Mouse (Mus musculus): ENCODE results near the gene Rora.

Rora gene

GRCm38 (mm10) chr9:68821388-68821787 lies 167.8 kb downstream of the Rora start:
- no peak overlapping the region for H3K4me3 ChIP-seq (replicated peaks; ENCODE audit: low read length)
- H3K27me3 ChIP-seq (ENCODE audit: insufficient read depth, low read length) = no peaks in the 10 kb centered on the region; the same call in 1 of the 2 replicates
- no peaks in the 10 kb centered on the region for H3K4me1 ChIP-seq (replicated peaks; ENCODE audit: low read depth, low read length)
- TF ChIP-seq CTCF (conservative IDR thresholded peaks at IDR 0.05; ENCODE audit: low read length) (no peak), POU5F1 (IDR thresholded peaks at IDR 0.05; ENCODE audit: borderline replicate concordance, low read length) (no peak), NANOG (IDR thresholded peaks at IDR 0.05; ENCODE audit: borderline replicate concordance, low read length) (no peak)
- H3K9me3 ChIP-seq (ENCODE audit: low read length) = no peaks in the 10 kb centered on the region
- no peaks in the 10 kb centered on the region for H3K36me3 ChIP-seq (ENCODE audit: insufficient read depth, low read length)

DNA sequence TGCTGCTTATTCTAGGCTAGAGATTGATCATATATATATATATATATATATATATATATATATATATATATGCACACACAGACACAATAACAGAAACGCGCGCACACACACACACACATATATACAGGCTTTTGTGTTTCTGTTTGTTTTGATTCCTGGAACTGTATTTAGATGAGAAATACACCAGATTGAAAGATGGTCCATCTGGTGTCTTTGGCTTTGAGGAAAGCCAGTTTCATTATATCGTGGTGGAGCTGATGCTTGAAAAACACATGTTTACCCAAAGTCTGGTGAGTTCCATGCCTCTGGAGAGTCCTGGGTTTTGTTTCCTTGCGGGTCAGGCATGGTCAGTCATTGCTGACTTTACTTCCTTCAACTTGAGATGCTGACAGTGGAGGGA lies 169.7 kb downstream of the Rora start:
- Histone ChIP-seq H3K36me3 (ENCODE audit: insufficient read depth, low read length) (no peaks in the 10 kb centered on the region), H3K4me1 (replicated peaks; ENCODE audit: low read depth, low read length) (no peaks in the 10 kb centered on the region), H3K27me3 (ENCODE audit: insufficient read depth, low read length) (no peaks in the 10 kb centered on the region), H3K9me3 (ENCODE audit: low read length) (no peaks in the 10 kb centered on the region), H3K4me3 (replicated peaks; ENCODE audit: low read length) (no peak overlapping the region)
- no peak for TF ChIP-seq CTCF (conservative IDR thresholded peaks at IDR 0.05; ENCODE audit: low read length)
- no peak for TF ChIP-seq POU5F1 (IDR thresholded peaks at IDR 0.05; ENCODE audit: borderline replicate concordance, low read length)
- no peak for TF ChIP-seq NANOG (IDR thresholded peaks at IDR 0.05; ENCODE audit: borderline replicate concordance, low read length)

- Histone ChIP-seq H3K4me1 (replicated peaks; ENCODE audit: low read depth, low read length) (no peaks in the 10 kb centered on the region), H3K36me3 (ENCODE audit: insufficient read depth, low read length) (no peaks in the 10 kb centered on the region), H3K27me3 (ENCODE audit: insufficient read depth, low read length) (no peaks in the 10 kb centered on the region), H3K9me3 (ENCODE audit: low read length) (no peaks in the 10 kb centered on the region), H3K4me3 (replicated peaks; ENCODE audit: low read length) (no peak overlapping the region)
- TF ChIP-seq CTCF (conservative IDR thresholded peaks at IDR 0.05; ENCODE audit: low read length) = no peak
Measured at GRCm38 (mm10) chr9:68825107-68825506, 171.5 kb downstream of the Rora start.

GRCm38 (mm10) chr9:68825841-68826240 lies 172.3 kb downstream of the Rora start:
- Histone ChIP-seq H3K4me3 (replicated peaks; ENCODE audit: low read length) (no peak overlapping the region), H3K27me3 (ENCODE audit: insufficient read depth, low read length) (no peaks in the 10 kb centered on the region), H3K9me3 (ENCODE audit: low read length) (no peaks in the 10 kb centered on the region), H3K4me1 (replicated peaks; ENCODE audit: low read depth, low read length) (no peaks in the 10 kb centered on the region), H3K36me3 (ENCODE audit: insufficient read depth, low read length) (no peaks in the 10 kb centered on the region)
- no peak for TF ChIP-seq CTCF (conservative IDR thresholded peaks at IDR 0.05; ENCODE audit: low read length)
- no peak for TF ChIP-seq NANOG (IDR thresholded peaks at IDR 0.05; ENCODE audit: borderline replicate concordance, low read length)
- no peak for TF ChIP-seq POU5F1 (IDR thresholded peaks at IDR 0.05; ENCODE audit: borderline replicate concordance, low read length)

DNA sequence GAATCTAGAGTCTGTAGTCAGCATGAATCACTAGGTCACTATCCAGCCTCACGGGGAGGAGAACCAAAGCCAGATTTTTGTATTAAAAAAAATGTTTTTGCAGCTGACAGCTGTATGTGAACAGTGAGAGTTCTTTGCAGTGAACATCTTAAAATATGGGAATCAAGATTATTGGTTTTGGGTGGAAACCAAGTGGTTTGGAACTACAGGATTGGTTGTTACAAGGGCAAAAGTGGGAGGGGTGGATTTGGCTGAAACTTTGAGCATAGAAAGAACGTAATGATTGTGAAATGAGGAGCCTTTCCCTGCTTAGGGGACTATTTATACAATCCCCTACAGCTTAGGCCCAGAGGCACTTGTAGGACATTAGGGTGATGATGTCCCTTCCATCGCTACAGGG lies 173.9 kb downstream of the Rora start:
- H3K9me3 ChIP-seq (ENCODE audit: low read length) = no peaks in the 10 kb centered on the region
- 0 out of 2 replicates have a peak, but pooled peaks cover under 1% of the 10 kb centered on the region for H3K4me1 ChIP-seq (replicated peaks; ENCODE audit: low read depth, low read length)
- H3K4me3 ChIP-seq (replicated peaks; ENCODE audit: low read length) = no peak overlapping the region
- TF ChIP-seq CTCF (conservative IDR thresholded peaks at IDR 0.05; ENCODE audit: low read length) (no peak), POU5F1 (IDR thresholded peaks at IDR 0.05; ENCODE audit: borderline replicate concordance, low read length) (no peak), NANOG (IDR thresholded peaks at IDR 0.05; ENCODE audit: borderline replicate concordance, low read length) (no peak)
- no peaks in the 10 kb centered on the region for H3K27me3 ChIP-seq (ENCODE audit: insufficient read depth, low read length)
- H3K36me3 ChIP-seq (ENCODE audit: insufficient read depth, low read length) = no peaks in the 10 kb centered on the region

DNA sequence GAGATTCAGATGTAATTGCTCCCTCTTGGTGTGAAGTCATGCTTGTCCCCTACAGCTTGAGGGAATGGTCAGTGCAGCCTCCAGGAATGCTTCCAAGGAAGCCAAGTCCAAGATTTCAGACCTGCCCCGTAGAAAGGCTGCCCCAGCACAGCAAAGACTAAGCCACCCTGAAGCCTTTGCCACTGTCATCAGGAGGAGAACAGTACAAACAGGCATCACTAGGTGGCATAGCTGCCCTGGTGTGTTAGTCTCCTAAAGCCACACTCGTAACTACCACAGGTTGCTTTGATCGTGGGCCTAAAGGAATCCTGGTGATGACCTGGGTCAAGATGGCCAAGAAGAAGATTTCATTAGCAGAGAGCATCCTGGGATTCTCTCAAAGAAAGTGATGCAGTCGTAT lies 176.3 kb downstream of the Rora start:
- TF ChIP-seq NANOG (IDR thresholded peaks at IDR 0.05; ENCODE audit: borderline replicate concordance, low read length) = no peak
- no peak for TF ChIP-seq POU5F1 (IDR thresholded peaks at IDR 0.05; ENCODE audit: borderline replicate concordance, low read length)
- no peak for TF ChIP-seq CTCF (conservative IDR thresholded peaks at IDR 0.05; ENCODE audit: low read length)
- Histone ChIP-seq H3K9me3 (ENCODE audit: low read length) (no peaks in the 10 kb centered on the region), H3K36me3 (ENCODE audit: insufficient read depth, low read length) (no peaks in the 10 kb centered on the region), H3K27me3 (ENCODE audit: insufficient read depth, low read length) (no peaks in the 10 kb centered on the region), H3K4me3 (replicated peaks; ENCODE audit: low read length) (no peak overlapping the region), H3K4me1 (replicated peaks; ENCODE audit: low read depth, low read length) (0 out of 2 replicates have a peak, but pooled peaks cover 4% of the 10 kb centered on the region)

DNA sequence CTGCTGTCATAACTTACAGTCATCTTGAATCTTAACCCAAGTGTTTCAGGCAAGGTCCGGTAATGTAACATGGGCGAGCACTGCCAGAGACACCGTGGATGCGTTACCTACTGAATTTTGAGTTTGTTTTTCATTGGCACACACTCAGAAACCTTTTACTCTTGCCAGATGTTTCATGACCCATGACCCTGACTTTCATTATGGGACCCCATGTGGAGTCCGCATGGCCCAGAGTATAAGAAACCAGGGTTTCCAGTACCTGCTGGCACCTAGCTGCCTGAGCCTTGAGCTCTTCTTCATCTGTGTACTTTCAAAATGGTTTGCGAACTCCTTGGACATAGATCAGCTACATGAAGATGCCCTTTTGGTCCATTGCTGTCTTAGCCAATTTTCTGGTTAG lies 179.7 kb downstream of the Rora start:
- no peaks in the 10 kb centered on the region for H3K27me3 ChIP-seq (ENCODE audit: insufficient read depth, low read length)
- 0 out of 2 replicates have a peak, but pooled peaks cover 4% of the 10 kb centered on the region for H3K4me1 ChIP-seq (replicated peaks; ENCODE audit: low read depth, low read length)
- H3K4me3 ChIP-seq (replicated peaks; ENCODE audit: low read length) = no peak overlapping the region
- no peak for TF ChIP-seq POU5F1 (IDR thresholded peaks at IDR 0.05; ENCODE audit: borderline replicate concordance, low read length)
- no peak for TF ChIP-seq NANOG (IDR thresholded peaks at IDR 0.05; ENCODE audit: borderline replicate concordance, low read length)
- no peak for TF ChIP-seq CTCF (conservative IDR thresholded peaks at IDR 0.05; ENCODE audit: low read length)
- H3K9me3 ChIP-seq (ENCODE audit: low read length) = no peaks in the 10 kb centered on the region
- no peaks in the 10 kb centered on the region for H3K36me3 ChIP-seq (ENCODE audit: insufficient read depth, low read length)

DNA sequence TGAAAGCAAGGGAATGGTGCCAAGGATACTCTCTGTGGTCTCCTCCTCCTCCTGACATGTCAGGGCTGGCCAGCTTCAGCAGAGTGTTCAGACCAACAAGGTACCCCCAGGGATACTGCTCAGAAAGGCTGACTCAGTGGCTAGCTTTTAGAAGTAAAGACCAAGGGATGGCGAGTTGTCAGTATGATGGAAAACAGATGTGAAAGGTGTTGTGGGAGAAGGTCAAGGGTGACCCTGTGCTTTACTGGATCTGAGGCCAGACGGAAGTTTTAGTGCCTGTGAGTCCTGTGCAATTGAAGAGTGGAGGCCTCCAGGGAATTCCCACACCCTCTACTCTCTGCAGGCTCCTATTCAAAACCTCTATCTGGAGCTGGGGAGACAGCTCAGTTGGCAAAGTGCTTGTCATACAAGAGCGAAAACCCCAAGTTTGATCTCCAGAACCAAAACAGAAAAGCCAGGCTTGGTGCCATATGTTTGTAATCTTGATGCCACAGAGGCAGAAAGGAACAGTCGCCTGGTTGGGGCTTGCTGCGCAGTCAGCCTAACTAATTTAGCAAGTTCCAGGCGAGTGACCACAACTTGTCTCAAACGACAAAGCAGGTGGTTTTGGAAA lies 181.6 kb downstream of the Rora start:
- TF ChIP-seq POU5F1 (IDR thresholded peaks at IDR 0.05; ENCODE audit: borderline replicate concordance, low read length) (no peak), NANOG (IDR thresholded peaks at IDR 0.05; ENCODE audit: borderline replicate concordance, low read length) (no peak), CTCF (conservative IDR thresholded peaks at IDR 0.05; ENCODE audit: low read length) (no peak)
- H3K4me3 ChIP-seq (replicated peaks; ENCODE audit: low read length) = no peak overlapping the region

More for the DNA sequence above, 181.6 kb downstream of the Rora start:
- H3K9me3 ChIP-seq (ENCODE audit: low read length) = no peaks in the 10 kb centered on the region
- no peaks in the 10 kb centered on the region for H3K27me3 ChIP-seq (ENCODE audit: insufficient read depth, low read length)
- no peaks in the 10 kb centered on the region for H3K36me3 ChIP-seq (ENCODE audit: insufficient read depth, low read length)
- H3K4me1 ChIP-seq (replicated peaks; ENCODE audit: low read depth, low read length) = 0 out of 2 replicates have a peak, but pooled peaks cover 4% of the 10 kb centered on the region

All from E14TG2a.4 (cell line).